Mouse (Mus musculus): Measurements from ENCODE around the gene Odf3l2.

DNA sequence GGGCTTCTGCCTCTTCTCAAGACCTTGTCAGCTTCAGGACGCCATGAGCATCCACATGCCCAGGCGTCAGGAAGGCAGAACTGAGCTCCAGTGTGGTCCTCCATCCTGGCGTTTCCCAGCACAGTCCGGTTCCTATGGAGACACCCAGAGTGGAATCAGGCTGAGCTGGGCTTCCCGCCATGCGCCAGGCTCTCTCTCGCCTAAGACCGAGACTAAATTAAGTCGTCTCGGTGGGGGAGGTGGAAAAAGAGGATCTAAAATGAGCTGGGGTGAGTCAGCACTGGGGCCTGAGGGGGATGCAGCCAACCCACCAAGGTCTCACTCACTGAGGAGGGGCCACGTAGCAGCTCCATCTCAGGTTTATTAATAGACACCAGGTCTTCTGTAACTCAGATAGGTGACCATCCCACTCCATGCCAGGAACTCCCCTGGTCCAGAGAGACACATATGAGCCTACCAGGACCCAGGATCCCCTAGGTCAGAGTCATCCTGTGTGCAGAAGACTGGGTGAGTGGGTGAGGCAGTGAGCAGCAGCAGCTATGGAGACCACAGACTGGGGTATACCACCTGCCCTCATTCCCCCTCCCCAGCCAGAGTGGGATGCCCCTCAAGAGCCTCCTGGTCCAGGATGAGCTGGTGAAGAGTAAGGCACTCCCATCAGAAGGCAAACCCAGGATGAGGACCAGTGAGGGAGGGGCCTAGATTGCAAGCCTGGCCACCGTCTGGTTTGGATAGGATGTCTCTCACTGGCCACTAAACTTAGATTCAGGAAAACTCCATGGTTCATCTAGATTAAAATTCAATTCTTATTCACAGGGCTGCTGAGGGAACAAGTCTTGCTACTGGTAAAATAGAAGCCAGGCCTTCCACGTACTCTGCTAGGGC lies 48.2 kb downstream of the Odf3l2 start:
- TF ChIP-seq CTCF (IDR thresholded peaks at IDR 0.05; ENCODE audit: control insufficient read depth, insufficient read depth, insufficient read length) (no peak), MAX (IDR thresholded peaks at IDR 0.05) (no peak), MYOG (IDR thresholded peaks at IDR 0.05; ENCODE audit: control insufficient read depth, extremely low read depth, insufficient read length) (no peak)
